Mouse (Mus musculus) right cerebral cortex, postnatal 36 days (tissue): ENCODE measurements around the gene Msantd3.
A peak's percentile ranks its signal among the peaks of the same experiment; 100 is the strongest.

Source experiments
- DNase-seq, 2 experiments: peaks; one replicate each; pipeline ENCODE4 v3.0.0; 2022; ENCODE audit warnings: low spot score in 2 of 2, mixed read lengths in 1 of 2

The Msantd3 gene

GRCm38 (mm10) chr4:48605650-48606049 lies 65.9 kb downstream of the Msantd3 start:
- DNase-seq = no peak

DNA sequence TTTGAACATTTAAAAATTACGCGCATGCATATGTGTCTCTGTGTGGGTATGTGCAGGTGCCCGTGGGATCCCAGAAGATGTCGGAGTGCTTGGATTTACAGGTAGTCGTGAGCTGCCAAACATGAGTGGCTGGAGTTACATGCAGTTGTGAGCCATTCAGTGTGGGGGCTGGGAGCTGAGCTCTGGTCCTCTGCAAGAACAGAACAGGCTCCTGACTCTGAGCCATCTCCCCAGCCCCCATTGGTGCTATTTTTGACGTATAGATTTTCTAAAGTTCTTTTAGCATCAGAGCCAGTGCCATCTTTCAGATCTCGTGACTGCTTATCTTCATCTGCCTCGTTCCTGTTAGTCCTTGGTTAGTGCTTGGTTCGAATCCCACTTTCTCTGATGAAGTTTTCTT lies 69.8 kb downstream of the Msantd3 start:
- DNase-seq = peak; percentile 23 to 52

GRCm38 (mm10) chr4:48610251-48610650 lies 70.5 kb downstream of the Msantd3 start:
- no peak for DNase-seq
